Mouse (Mus musculus): ENCODE data around the gene 2700049A03Rik. TPM values are rescaled to one million over a fixed set of nuclear protein-coding genes. Genes with fewer than 3 reads are reported as not detected.

2700049A03Rik gene
- polyA plus RNA-seq, 1 experiment from 2014 or later = 16.1 TPM

GRCm38 (mm10) chr12:71244766-71245390 lies 108.2 kb downstream of the 2700049A03Rik start:
- Histone ChIP-seq H3K4me3 (no peak overlapping the region), H3K9ac (no peak overlapping the region), H3K36me3 (peaks cover 34% of the 10 kb centered on the region), H3K27me3 (replicated peaks) (no peaks in the 10 kb centered on the region), H3K27ac (no peak overlapping the region), H3K4me2 (replicated peaks) (no peak overlapping the region), H3K4me1 (no peaks in the 10 kb centered on the region), H3K9me3 (peaks cover 12% of the 10 kb centered on the region)
- no peak for ATAC-seq (ENCODE audit: low FRiP score, low read depth)
- 86% methylated on average over 11 of the region's 11 CpGs for WGBS

DNA sequence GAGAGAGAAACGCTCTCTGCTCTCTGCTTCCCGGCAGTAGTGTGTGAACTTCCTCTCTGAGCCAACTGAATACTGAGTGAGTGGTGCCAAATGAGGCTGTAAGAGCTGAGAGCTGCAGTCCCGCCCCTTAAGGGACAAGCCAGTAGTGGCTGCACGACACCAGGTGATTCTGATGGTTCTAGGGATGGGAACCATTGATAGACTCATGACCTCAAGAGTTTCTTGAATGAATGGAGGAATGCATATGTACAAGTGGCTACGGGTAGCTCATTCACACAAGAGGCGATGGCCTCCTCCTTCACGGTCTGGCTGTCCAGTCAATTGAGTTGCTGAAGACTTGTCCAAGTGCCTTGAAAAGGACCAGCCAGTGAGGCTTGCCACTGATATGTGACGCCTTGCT lies 110.5 kb downstream of the 2700049A03Rik start:
- no peak overlapping the region for H3K9ac ChIP-seq
- no peaks in the 10 kb centered on the region for H3K4me1 ChIP-seq
- ATAC-seq (ENCODE audit: low FRiP score, low read depth) = no peak
- no peaks in the 10 kb centered on the region for H3K27me3 ChIP-seq (replicated peaks)
- WGBS = 82% methylated on average over 8 of the region's 8 CpGs
- H3K36me3 ChIP-seq = peaks cover 26% of the 10 kb centered on the region
- H3K4me3 ChIP-seq = no peak overlapping the region
- no peak overlapping the region for H3K4me2 ChIP-seq (replicated peaks)
- peaks cover 8% of the 10 kb centered on the region for H3K9me3 ChIP-seq
- H3K27ac ChIP-seq = no peak overlapping the region

DNA sequence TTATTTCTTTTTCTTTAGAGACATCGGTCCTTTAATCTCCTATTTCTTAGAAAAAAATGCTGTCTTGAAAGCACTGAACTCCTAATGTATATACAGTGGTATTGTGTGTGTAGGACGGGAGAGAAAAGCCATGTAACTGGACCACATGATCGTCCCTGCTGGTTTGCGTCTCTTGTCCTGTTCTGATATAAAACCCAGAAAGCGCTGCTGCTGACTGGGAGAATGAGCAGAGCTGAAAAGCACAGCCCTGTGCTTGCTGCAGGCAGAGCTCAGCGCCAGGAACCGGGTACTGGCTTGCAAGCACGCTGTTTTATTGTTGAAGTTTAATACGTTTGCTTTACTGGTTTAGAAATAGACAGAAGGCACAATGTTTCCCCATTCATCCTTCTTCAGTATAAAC lies 112.7 kb downstream of the 2700049A03Rik start:
- H3K4me3 ChIP-seq = no peak overlapping the region
- H3K27ac ChIP-seq = no peak overlapping the region
- 52% methylated on average over 9 of the region's 9 CpGs for WGBS
- ATAC-seq (ENCODE audit: low FRiP score, low read depth) = no peak
- H3K36me3 ChIP-seq = peaks cover 4% of the 10 kb centered on the region
- H3K9me3 ChIP-seq = no peaks in the 10 kb centered on the region
- no peak overlapping the region for H3K4me2 ChIP-seq (replicated peaks)
- no peak overlapping the region for H3K9ac ChIP-seq
- no peaks in the 10 kb centered on the region for H3K4me1 ChIP-seq
- no peaks in the 10 kb centered on the region for H3K27me3 ChIP-seq (replicated peaks)

DNA sequence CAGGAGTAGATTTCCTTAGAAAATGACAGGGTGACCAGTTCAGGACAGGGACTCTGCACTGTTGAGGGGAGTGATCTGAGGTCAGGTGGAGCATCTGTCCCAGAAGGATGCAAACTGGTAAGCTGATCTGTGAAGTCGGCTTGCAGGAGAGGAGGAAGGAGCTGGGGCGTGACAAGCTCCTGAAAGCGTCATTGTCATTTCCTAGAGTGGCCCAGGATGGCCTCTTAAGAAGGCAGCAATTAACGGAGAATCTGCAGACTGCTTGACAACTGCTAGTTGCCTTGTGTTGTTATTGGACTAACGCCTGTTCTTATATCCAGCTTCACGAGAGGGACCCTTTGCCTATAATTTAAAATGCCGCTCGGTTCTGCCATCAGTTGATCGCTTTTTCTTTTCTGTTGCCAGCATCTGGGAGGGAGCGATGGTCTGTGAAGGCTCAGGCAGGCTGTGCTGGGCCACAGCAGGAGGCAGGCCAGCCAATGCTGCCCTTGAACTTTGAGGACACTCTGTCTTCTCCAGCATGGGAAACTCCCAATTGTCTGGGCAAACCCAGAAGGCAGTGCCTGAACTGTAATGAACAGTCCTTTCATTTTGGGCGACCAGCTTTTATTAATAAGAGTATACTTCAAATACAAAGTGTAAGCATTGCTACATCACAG lies 116.0 kb downstream of the 2700049A03Rik start:
- 0 out of 2 replicates have a peak, but pooled peaks cover 4% of the 10 kb centered on the region for H3K4me1 ChIP-seq
- H3K9ac ChIP-seq = no peak overlapping the region
- H3K9me3 ChIP-seq = no peaks in the 10 kb centered on the region
- no peak for ATAC-seq (ENCODE audit: low FRiP score, low read depth)
- no peaks in the 10 kb centered on the region for H3K36me3 ChIP-seq
- WGBS = 45% methylated on average over 11 of the region's 11 CpGs
- no peaks in the 10 kb centered on the region for H3K27me3 ChIP-seq (replicated peaks)
- H3K4me3 ChIP-seq = no peak overlapping the region
- H3K4me2 ChIP-seq (replicated peaks) = no peak overlapping the region
- no peak overlapping the region for H3K27ac ChIP-seq

GRCm38 (mm10) chr12:71254779-71255178 lies 118.1 kb downstream of the 2700049A03Rik start:
- Histone ChIP-seq H3K4me3 (no peak overlapping the region), H3K4me1 (0 out of 2 replicates have a peak, but pooled peaks cover 4% of the 10 kb centered on the region), H3K36me3 (no peaks in the 10 kb centered on the region), H3K27me3 (replicated peaks) (no peaks in the 10 kb centered on the region), H3K9ac (no peak overlapping the region), H3K4me2 (replicated peaks) (no peak overlapping the region), H3K9me3 (no peaks in the 10 kb centered on the region), H3K27ac (no peak overlapping the region)
- ATAC-seq (ENCODE audit: low FRiP score, low read depth) = no peak
- WGBS = 64% methylated on average over 7 of the region's 7 CpGs

DNA sequence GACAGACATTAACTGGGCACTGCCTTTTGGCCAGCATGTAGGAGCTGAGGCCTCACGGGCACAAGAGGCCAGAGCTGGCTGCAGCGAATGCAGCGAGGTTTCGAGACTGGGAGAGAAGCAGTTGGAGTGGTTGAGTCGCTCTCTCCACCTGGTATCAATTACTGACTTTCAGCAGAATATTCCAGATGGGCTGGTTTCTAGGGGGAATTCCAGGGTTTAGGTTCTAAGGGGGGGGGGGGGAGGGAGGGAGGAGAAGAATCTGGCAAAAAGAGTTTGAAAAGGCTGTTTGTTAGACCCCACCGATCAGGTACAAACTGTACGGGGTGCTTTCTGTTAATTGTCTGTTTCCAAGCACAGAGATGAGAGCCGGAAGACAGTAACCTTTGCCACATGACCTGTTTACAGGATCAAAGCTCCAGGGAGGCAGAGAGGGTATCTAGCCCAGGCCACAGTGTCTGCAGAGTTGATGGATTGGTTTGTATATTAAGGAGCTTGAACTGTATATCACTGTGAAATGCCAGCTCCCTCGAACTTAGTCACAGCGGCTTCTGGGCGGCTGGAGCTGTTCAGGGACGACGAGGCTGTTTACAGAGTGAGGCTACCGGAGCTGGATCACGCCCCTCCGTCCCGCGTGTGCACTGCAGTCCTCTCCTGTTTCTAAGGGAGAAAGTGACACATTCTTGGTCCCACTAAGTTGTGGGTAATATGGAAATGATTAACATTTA lies 121.7 kb downstream of the 2700049A03Rik start:
- 0 out of 2 replicates have a peak, but pooled peaks cover 4% of the 10 kb centered on the region for H3K4me1 ChIP-seq
- H3K9me3 ChIP-seq = no peaks in the 10 kb centered on the region
- H3K36me3 ChIP-seq = no peaks in the 10 kb centered on the region
- no peak overlapping the region for H3K9ac ChIP-seq
- 63% methylated on average over 18 of the region's 18 CpGs for WGBS
- H3K27ac ChIP-seq = no peak overlapping the region
- H3K27me3 ChIP-seq (replicated peaks) = no peaks in the 10 kb centered on the region
- no peak for ATAC-seq (ENCODE audit: low FRiP score, low read depth)
- H3K4me2 ChIP-seq (replicated peaks) = no peak overlapping the region
- H3K4me3 ChIP-seq = no peak overlapping the region

DNA sequence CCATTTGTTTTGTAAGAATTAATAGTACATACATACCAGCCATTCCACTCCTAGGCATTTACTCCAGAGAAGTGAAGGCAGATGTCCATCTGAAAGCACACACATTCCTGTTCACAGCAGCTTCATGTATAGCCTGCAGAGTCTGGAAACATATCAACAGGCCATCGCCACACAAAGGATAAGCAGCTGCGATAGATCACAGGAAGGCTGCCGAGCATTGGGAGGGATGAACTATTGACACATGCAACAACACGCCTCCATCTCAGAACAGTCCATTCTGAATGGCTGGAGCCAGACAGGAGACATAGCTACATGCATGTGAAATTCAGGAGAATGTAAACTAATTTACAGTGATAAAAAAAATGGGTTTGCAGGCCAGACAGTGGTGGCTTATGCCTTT lies 127.6 kb downstream of the 2700049A03Rik start:
- Histone ChIP-seq H3K4me1 (no peaks in the 10 kb centered on the region), H3K9ac (no peak overlapping the region), H3K27ac (no peak overlapping the region), H3K27me3 (replicated peaks) (no peaks in the 10 kb centered on the region), H3K36me3 (no peaks in the 10 kb centered on the region), H3K9me3 (0 out of 2 replicates have a peak, but pooled peaks cover 5% of the 10 kb centered on the region), H3K4me3 (no peak overlapping the region), H3K4me2 (replicated peaks) (no peak overlapping the region)
- ATAC-seq (ENCODE audit: low FRiP score, low read depth) = no peak
- WGBS = 88% methylated on average over 4 of the region's 4 CpGs

- no peak for ATAC-seq (ENCODE audit: low FRiP score, low read depth)
- Histone ChIP-seq H3K9me3 (0 out of 2 replicates have a peak, but pooled peaks cover 5% of the 10 kb centered on the region), H3K27ac (no peak overlapping the region), H3K4me2 (replicated peaks) (no peak overlapping the region), H3K27me3 (replicated peaks) (no peaks in the 10 kb centered on the region), H3K4me1 (no peaks in the 10 kb centered on the region), H3K9ac (no peak overlapping the region), H3K36me3 (no peaks in the 10 kb centered on the region), H3K4me3 (no peak overlapping the region)
- WGBS = 94% methylated on average over 7 of the region's 7 CpGs
These were observed 132.7 kb downstream of the 2700049A03Rik start for GRCm38 (mm10) chr12:71269367-71269766.

DNA sequence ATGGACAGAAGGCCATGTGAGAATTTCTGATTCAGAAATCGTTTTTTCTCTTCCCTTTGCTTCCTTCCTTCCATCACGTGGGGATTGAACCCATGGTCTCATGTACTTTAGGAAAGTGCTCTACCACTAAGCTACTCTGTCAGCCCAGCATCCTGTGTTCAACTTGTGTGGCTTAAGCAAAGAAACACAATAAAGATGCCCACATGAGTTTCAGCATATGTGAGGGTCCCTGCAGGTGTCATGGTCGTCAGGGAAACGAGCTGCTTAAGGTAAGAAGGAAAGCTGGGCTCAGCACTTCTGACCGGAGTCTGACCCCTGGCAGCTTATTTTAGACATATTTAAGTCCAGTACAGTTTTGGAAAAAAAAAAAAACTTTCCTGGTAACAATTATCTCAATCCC lies 134.5 kb downstream of the 2700049A03Rik start:
- Histone ChIP-seq H3K9me3 (0 out of 2 replicates have a peak, but pooled peaks cover 3% of the 10 kb centered on the region), H3K36me3 (no peaks in the 10 kb centered on the region), H3K4me2 (replicated peaks) (no peak overlapping the region), H3K4me3 (no peak overlapping the region), H3K27ac (no peak overlapping the region), H3K4me1 (no peaks in the 10 kb centered on the region), H3K9ac (no peak overlapping the region), H3K27me3 (replicated peaks) (no peaks in the 10 kb centered on the region)
- ATAC-seq (ENCODE audit: low FRiP score, low read depth) = no peak
- 77% methylated on average over 5 of the region's 5 CpGs for WGBS

GRCm38 (mm10) chr12:71274519-71275237 lies 138.0 kb downstream of the 2700049A03Rik start:
- Histone ChIP-seq H3K4me3 (no peak overlapping the region), H3K4me1 (peaks cover 5% of the 10 kb centered on the region), H3K27me3 (replicated peaks) (no peaks in the 10 kb centered on the region), H3K27ac (no peak overlapping the region), H3K36me3 (no peaks in the 10 kb centered on the region), H3K9ac (no peak overlapping the region), H3K4me2 (replicated peaks) (no peak overlapping the region), H3K9me3 (no peaks in the 10 kb centered on the region)
- WGBS = 92% methylated on average over 5 of the region's 5 CpGs
- ATAC-seq (ENCODE audit: low FRiP score, low read depth) = no peak

- Histone ChIP-seq H3K4me1 (peaks cover 5% of the 10 kb centered on the region), H3K9me3 (no peaks in the 10 kb centered on the region), H3K9ac (no peak overlapping the region), H3K4me2 (replicated peaks) (no peak overlapping the region), H3K36me3 (no peaks in the 10 kb centered on the region), H3K4me3 (no peak overlapping the region), H3K27me3 (replicated peaks) (no peaks in the 10 kb centered on the region), H3K27ac (no peak overlapping the region)
- WGBS = 77% methylated on average over 8 of the region's 8 CpGs
- no peak for ATAC-seq (ENCODE audit: low FRiP score, low read depth)
These were observed 139.4 kb downstream of the 2700049A03Rik start for GRCm38 (mm10) chr12:71275906-71276595.

Data from neural tube, embryonic 12.5 days (tissue).